In the genomic region with DNA sequence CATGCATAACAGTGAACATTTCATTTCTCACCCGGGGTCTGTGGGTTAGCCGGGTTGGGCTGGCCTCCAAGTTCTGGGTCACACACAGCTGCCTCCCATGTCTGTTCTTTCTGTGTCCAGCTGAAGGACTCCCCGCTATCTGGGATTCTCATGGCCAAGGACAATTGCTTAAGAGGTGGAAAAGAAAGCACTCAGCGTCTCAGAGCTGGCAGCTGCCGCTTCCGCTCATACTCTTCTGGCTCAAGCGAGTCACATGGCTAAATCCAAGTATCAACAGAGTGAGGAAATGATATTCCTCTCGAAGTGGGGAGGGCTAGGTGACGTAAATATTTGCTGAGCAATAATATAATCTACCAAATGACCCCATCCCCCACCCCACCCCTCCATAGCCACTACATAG, we compare ENCODE assay signal across 8 mouse cellular contexts. TPM values are rescaled to one million over a fixed set of nuclear protein-coding genes. Genes with fewer than 3 reads are reported as not detected.
A peak's percentile ranks its signal among the peaks of the same experiment; 100 is the strongest.
DNase-seq lines count a peak whose midpoint lies in the region; ATAC-seq and TF ChIP-seq lines count a peak whose summit lies in the region.

No protein-coding gene starts in this region.

- H3K4me1 ChIP-seq in heart, embryonic 15.5 days (replicated peaks) = peaks cover 32% of the 10 kb centered on the region
- peaks cover 25% of the 10 kb centered on the region for H3K4me1 ChIP-seq in limb, embryonic 15.5 days
- H3K4me1 ChIP-seq in forebrain, postnatal 0 days (ENCODE audit: insufficient read depth) = 0 out of 2 replicates have a peak, but pooled peaks cover 9% of the 10 kb centered on the region

- peak overlapping the region; percentile 45 for H3K4me2 ChIP-seq in heart, embryonic 15.5 days
- H3K4me2 ChIP-seq in limb, embryonic 15.5 days = no peak overlapping the region
- H3K4me2 ChIP-seq in forebrain, postnatal 0 days (ENCODE audit: low read depth) = no peak overlapping the region

- H3K4me3 ChIP-seq in heart, embryonic 15.5 days = 0 out of 2 replicates have a peak overlapping the region, but pooled peaks have one; percentile 15
- H3K4me3 ChIP-seq in limb, embryonic 15.5 days = no peak overlapping the region
- no peak overlapping the region for H3K4me3 ChIP-seq in forebrain, postnatal 0 days (ENCODE audit: low read depth, low read length)

- ATAC-seq in cerebellum, adult (ENCODE audit: insufficient number of reproducible peaks, low FRiP score, low TSS enrichment) = no peak
- peak; percentile 64 for ATAC-seq in heart, embryonic 15.5 days (replicated peaks; ENCODE audit: insufficient number of reproducible peaks, insufficient read depth, low FRiP score, low read depth)
- no peak for ATAC-seq in limb, embryonic 15.5 days (ENCODE audit: insufficient number of reproducible peaks, low FRiP score, low TSS enrichment, low read depth)
- ATAC-seq in forebrain, postnatal 0 days = no peak; the same call in 1 of the 2 replicates

- H3K9ac ChIP-seq in heart, embryonic 15.5 days = no peak overlapping the region
- H3K9ac ChIP-seq in limb, embryonic 15.5 days = no peak overlapping the region
- no peak overlapping the region for H3K9ac ChIP-seq in forebrain, postnatal 0 days

- H3K27ac ChIP-seq in heart, embryonic 15.5 days = peak overlapping the region; percentile 83
- H3K27ac ChIP-seq in limb, embryonic 15.5 days = peak overlapping the region; percentile 61; the same call in 1 of the 2 replicates
- no peak overlapping the region for H3K27ac ChIP-seq in forebrain, postnatal 0 days (ENCODE audit: low read depth, low read length)

- no peaks in the 10 kb centered on the region for H3K36me3 ChIP-seq in heart, embryonic 15.5 days
- H3K36me3 ChIP-seq in limb, embryonic 15.5 days = no peaks in the 10 kb centered on the region
- H3K36me3 ChIP-seq in forebrain, postnatal 0 days (ENCODE audit: insufficient read depth) = no peaks in the 10 kb centered on the region

- no peak for TF ChIP-seq CTCF in forebrain, postnatal 0 days (IDR thresholded peaks at IDR 0.05; ENCODE audit: low read depth)

- H3K27me3 ChIP-seq in heart, embryonic 15.5 days = no peaks in the 10 kb centered on the region
- H3K27me3 ChIP-seq in limb, embryonic 15.5 days = no peaks in the 10 kb centered on the region
- H3K27me3 ChIP-seq in forebrain, postnatal 0 days (ENCODE audit: insufficient read depth, low read length) = no peaks in the 10 kb centered on the region

- DNase-seq in cerebellum, postnatal 10 days = peak; percentile 67 to 72
- DNase-seq in adrenal gland, postnatal 36 days = peak; percentile 76 to 78
- DNase-seq in ovary, postnatal 36 days (ENCODE audit: low spot score) = peak; percentile 78
- DNase-seq in forebrain, postnatal 0 days = no peak
- no peak for DNase-seq in thymus, postnatal 36 days

- no peaks in the 10 kb centered on the region for H3K9me3 ChIP-seq in heart, embryonic 15.5 days (replicated peaks)
- H3K9me3 ChIP-seq in limb, embryonic 15.5 days = no peaks in the 10 kb centered on the region
- H3K9me3 ChIP-seq in forebrain, postnatal 0 days (ENCODE audit: low read length) = no peaks in the 10 kb centered on the region

- WGBS in heart, embryonic 15.5 days = 20% methylated on average over 9 of the region's 9 CpGs
- 52% methylated on average over 9 of the region's 9 CpGs for WGBS in limb, embryonic 15.5 days
- 40% methylated on average over 9 of the region's 9 CpGs for WGBS in forebrain, postnatal 0 days

RNA-seq across cellular contexts. Expression of gene Top1, which starts 25.9 kb away (rescaled TPM):
- 10 to 100 TPM; 79.6 to 97.2 TPM for total RNA-seq in adrenal gland, postnatal 36 days (2021)
- 42.8 and 48.1 TPM in 2 replicates for polyA plus RNA-seq in heart, embryonic 15.5 days (2015; fragmentation: Nextera tagmentation; extraction: Ambion mirVana)
- polyA plus RNA-seq in limb, embryonic 15.5 days (2015; fragmentation: Nextera tagmentation; extraction: Ambion mirVana) = 61.8 and 67.6 TPM in 2 replicates
- total RNA-seq in forebrain, postnatal 0 days (2014; rRNA removed) = 42.5 and 56.7 TPM in 2 replicates
- 35.4 and 46.1 TPM in 2 replicates for polyA plus RNA-seq in forebrain, postnatal 0 days (2015; fragmentation: Nextera tagmentation; extraction: Ambion mirVana)

Comparison
In these comparisons a context has a peak if more than half of its experiments do, and no peak if none do; other contexts are left out.
1. DNase-seq: peak in cerebellum, postnatal 10 days (2 of 2), adrenal gland, postnatal 36 days (2 of 2) and ovary, postnatal 36 days (single experiment); none in forebrain, postnatal 0 days (single experiment) and thymus, postnatal 36 days (0 of 2).